Comparison of ENCODE assay signal across 16 mouse cellular contexts in the genomic region with DNA sequence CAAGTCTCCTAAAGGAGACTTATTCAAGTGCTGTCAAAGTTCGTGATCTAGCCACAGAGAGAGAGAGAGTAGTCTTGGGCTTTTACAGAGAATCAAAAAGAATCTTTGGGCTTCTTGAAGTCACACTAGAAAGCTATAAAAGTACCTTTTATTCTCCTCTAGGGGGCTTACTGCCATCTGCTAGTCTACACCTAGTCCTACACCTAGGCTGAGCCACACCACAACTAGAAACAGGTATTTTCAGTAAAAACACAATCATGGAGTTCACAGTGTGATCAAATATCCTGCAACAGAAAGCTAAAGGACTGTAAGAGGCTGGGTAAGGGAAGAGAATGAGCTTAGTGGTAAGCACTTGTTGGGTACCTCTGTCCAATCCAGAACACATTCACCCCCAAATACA.
"Had no signal": no experiment of that assay in that cellular context is flagged by ENCODE, and none has a peak within 500 bp of the region (broad histone marks: within the 10 kb centered on the region; RNA-seq: fewer than 3 reads in every experiment).

No protein-coding gene starts in this region.

- DNase-seq: kidney, adult 9 months; kidney, postnatal 14 days; kidney, postnatal 4 days; layer of hippocampus, postnatal 36 days; lung, adult 18-20 months; lung, postnatal 10 days; lung, postnatal 36 days; midbrain, embryonic 14.5 days; right cerebral cortex, postnatal 14 days; right cerebral cortex, postnatal 4 days; thymus, postnatal 25 days had no signal

- H3K4me3 ChIP-seq: left cerebral cortex, adult 2 months; liver, embryonic 15.5 days; lung, embryonic 15.5 days; megakaryocyte, embryonic 14.5 days had no signal

- H3K27ac ChIP-seq: left cerebral cortex, adult 2 months; liver, embryonic 15.5 days; lung, embryonic 15.5 days; stomach, postnatal 0 days had no signal
